Mouse (Mus musculus): ENCODE results near the gene Cblc. TPM values are rescaled to one million over a fixed set of nuclear protein-coding genes. Genes with fewer than 3 reads are reported as not detected.

Cblc gene
- polyA plus RNA-seq, 1 experiment from 2014 or later, result 1.1 TPM

- no peak overlapping the region for H3K9ac ChIP-seq (replicated peaks; ENCODE audit: low read length)
- no peaks in the 10 kb centered on the region for H3K27me3 ChIP-seq (ENCODE audit: control insufficient read depth, insufficient read depth, low read length)
- DNase-seq (ENCODE audit: low spot score) (peak; percentile 37), ATAC-seq (replicated peaks; ENCODE audit: insufficient number of reproducible peaks, low FRiP score, low TSS enrichment, low read depth) (no peak)
- WGBS, result 70% methylated on average over 8 of the region's 8 CpGs
- H3K36me3 ChIP-seq (replicated peaks; ENCODE audit: control insufficient read depth, insufficient read depth, low read depth, low read length), result no peaks in the 10 kb centered on the region
- no peaks in the 10 kb centered on the region for H3K9me3 ChIP-seq (replicated peaks; ENCODE audit: control insufficient read depth, low read length)
- no peak overlapping the region for H3K27ac ChIP-seq (replicated peaks; ENCODE audit: low read depth, low read length)
- H3K4me3 ChIP-seq (ENCODE audit: low read depth, low read length), result no peak overlapping the region
- no peak overlapping the region for H3K4me2 ChIP-seq (ENCODE audit: low read depth, low read length)
- H3K4me1 ChIP-seq (ENCODE audit: control insufficient read depth, insufficient read depth, low read length), result no peaks in the 10 kb centered on the region; the same call in none of the 2 replicates
These were observed 44.0 kb downstream of the Cblc start for GRCm38 (mm10) chr7:19752652-19753051.

GRCm38 (mm10) chr7:19751070-19751383 lies 45.6 kb downstream of the Cblc start:
- DNase-seq (ENCODE audit: low spot score), result no peak
- Histone ChIP-seq H3K4me3 (ENCODE audit: low read depth, low read length) (no peak overlapping the region), H3K9me3 (replicated peaks; ENCODE audit: control insufficient read depth, low read length) (no peaks in the 10 kb centered on the region), H3K4me1 (ENCODE audit: control insufficient read depth, insufficient read depth, low read length) (no peaks in the 10 kb centered on the region; the same call in none of the 2 replicates), H3K9ac (replicated peaks; ENCODE audit: low read length) (no peak overlapping the region), H3K36me3 (replicated peaks; ENCODE audit: control insufficient read depth, insufficient read depth, low read depth, low read length) (no peaks in the 10 kb centered on the region), H3K27me3 (ENCODE audit: control insufficient read depth, insufficient read depth, low read length) (no peaks in the 10 kb centered on the region), H3K4me2 (ENCODE audit: low read depth, low read length) (no peak overlapping the region), H3K27ac (replicated peaks; ENCODE audit: low read depth, low read length) (no peak overlapping the region)
- 53% methylated on average over 4 of the region's 4 CpGs for WGBS
- ATAC-seq (replicated peaks; ENCODE audit: insufficient number of reproducible peaks, low FRiP score, low TSS enrichment, low read depth), result no peak

GRCm38 (mm10) chr7:19750217-19751069 lies 46.2 kb downstream of the Cblc start, which contains the start of gene Nectin2:
Gene Nectin2, minus strand, starts transcription at chr7:19750483.
- H3K4me2 ChIP-seq (ENCODE audit: low read depth, low read length), result peak within 1 kb of the TSS; percentile 72
- ATAC-seq (replicated peaks; ENCODE audit: insufficient number of reproducible peaks, low FRiP score, low TSS enrichment, low read depth) (peak; percentile 60), DNase-seq (ENCODE audit: low spot score) (peak; percentile 84)
- H3K9me3 ChIP-seq (replicated peaks; ENCODE audit: control insufficient read depth, low read length), result no peaks in the 10 kb centered on the region
- H3K27ac ChIP-seq (replicated peaks; ENCODE audit: low read depth, low read length), result peak within 1 kb of the TSS; percentile 78
- no peaks in the 10 kb centered on the region; the same call in none of the 2 replicates for H3K4me1 ChIP-seq (ENCODE audit: control insufficient read depth, insufficient read depth, low read length)
- peak within 1 kb of the TSS; percentile 74 for H3K4me3 ChIP-seq (ENCODE audit: low read depth, low read length)
- WGBS, result 16% methylated on average over 19 of the region's 19 CpGs
- no peaks in the 10 kb centered on the region for H3K36me3 ChIP-seq (replicated peaks; ENCODE audit: control insufficient read depth, insufficient read depth, low read depth, low read length)
- H3K27me3 ChIP-seq (ENCODE audit: control insufficient read depth, insufficient read depth, low read length), result no peaks in the 10 kb centered on the region
- H3K9ac ChIP-seq (replicated peaks; ENCODE audit: low read length), result peak within 1 kb of the TSS; percentile 74

- peak; percentile 93 for ATAC-seq (replicated peaks; ENCODE audit: insufficient number of reproducible peaks, low FRiP score, low TSS enrichment, low read depth)
- WGBS, result under 1% methylated on average over 44 of the region's 46 CpGs
- Histone ChIP-seq H3K9me3 (replicated peaks; ENCODE audit: control insufficient read depth, low read length) (no peaks in the 10 kb centered on the region), H3K27ac (replicated peaks; ENCODE audit: low read depth, low read length) (peak overlapping the region; percentile 78), H3K27me3 (ENCODE audit: control insufficient read depth, insufficient read depth, low read length) (no peaks in the 10 kb centered on the region), H3K4me1 (ENCODE audit: control insufficient read depth, insufficient read depth, low read length) (peaks cover 2% of the 10 kb centered on the region), H3K9ac (replicated peaks; ENCODE audit: low read length) (peak overlapping the region; percentile 74), H3K36me3 (replicated peaks; ENCODE audit: control insufficient read depth, insufficient read depth, low read depth, low read length) (no peaks in the 10 kb centered on the region), H3K4me3 (ENCODE audit: low read depth, low read length) (peak overlapping the region; percentile 74), H3K4me2 (ENCODE audit: low read depth, low read length) (peak overlapping the region; percentile 72)
- DNase-seq (ENCODE audit: low spot score), result peak; percentile 99
These were observed 47.0 kb downstream of the Cblc start for GRCm38 (mm10) chr7:19749389-19750216.

GRCm38 (mm10) chr7:19748219-19749195 lies 48.1 kb downstream of the Cblc start:
- H3K36me3 ChIP-seq (replicated peaks; ENCODE audit: control insufficient read depth, insufficient read depth, low read depth, low read length), result no peaks in the 10 kb centered on the region; the same call in 1 of the 2 replicates
- H3K4me3 ChIP-seq (ENCODE audit: low read depth, low read length), result peak overlapping the region; percentile 74
- no peaks in the 10 kb centered on the region for H3K9me3 ChIP-seq (replicated peaks; ENCODE audit: control insufficient read depth, low read length)
- peak overlapping the region; percentile 74 for H3K9ac ChIP-seq (replicated peaks; ENCODE audit: low read length)
- no peaks in the 10 kb centered on the region for H3K27me3 ChIP-seq (ENCODE audit: control insufficient read depth, insufficient read depth, low read length)
- H3K4me1 ChIP-seq (ENCODE audit: control insufficient read depth, insufficient read depth, low read length), result peaks cover 2% of the 10 kb centered on the region
- peak overlapping the region; percentile 78 for H3K27ac ChIP-seq (replicated peaks; ENCODE audit: low read depth, low read length)
- WGBS, result under 1% methylated on average over 31 of the region's 32 CpGs
- peak overlapping the region; percentile 72 for H3K4me2 ChIP-seq (ENCODE audit: low read depth, low read length)
- DNase-seq (ENCODE audit: low spot score) (peak; percentile 79), ATAC-seq (replicated peaks; ENCODE audit: insufficient number of reproducible peaks, low FRiP score, low TSS enrichment, low read depth) (no peak)

GRCm38 (mm10) chr7:19747420-19748218 lies 49.0 kb downstream of the Cblc start:
- no peak overlapping the region; the same call in 1 of the 2 replicates for H3K27ac ChIP-seq (replicated peaks; ENCODE audit: low read depth, low read length)

More at GRCm38 (mm10) chr7:19747420-19748218, 49.0 kb downstream of the Cblc start:
- Histone ChIP-seq H3K9me3 (replicated peaks; ENCODE audit: control insufficient read depth, low read length) (no peaks in the 10 kb centered on the region), H3K27me3 (ENCODE audit: control insufficient read depth, insufficient read depth, low read length) (no peaks in the 10 kb centered on the region), H3K9ac (replicated peaks; ENCODE audit: low read length) (peak overlapping the region; percentile 74), H3K36me3 (replicated peaks; ENCODE audit: control insufficient read depth, insufficient read depth, low read depth, low read length) (no peaks in the 10 kb centered on the region; the same call in 1 of the 2 replicates), H3K4me2 (ENCODE audit: low read depth, low read length) (peak overlapping the region; percentile 72), H3K4me1 (ENCODE audit: control insufficient read depth, insufficient read depth, low read length) (peaks cover 2% of the 10 kb centered on the region), H3K4me3 (ENCODE audit: low read depth, low read length) (peak overlapping the region; percentile 74)
- no peak for ATAC-seq (replicated peaks; ENCODE audit: insufficient number of reproducible peaks, low FRiP score, low TSS enrichment, low read depth)
- 4% methylated on average over 25 of the region's 25 CpGs for WGBS
- DNase-seq (ENCODE audit: low spot score), result peak; percentile 55
